Mouse (Mus musculus) lung, adult 2 months (tissue): ENCODE measurements around the gene Cdk8.

ENCODE experiments used
- CTCF ChIP-seq: fragments of 200-500 bp; IDR thresholded peaks from 2 replicates; pipeline ENCODE4 v1.5.1; 2011; ENCODE audit warnings: mild to moderate bottlenecking, low read length, control low read depth; ENCODE audit not compliant: insufficient read depth
- POLR2A ChIP-seq: fragments of 200-500 bp; IDR thresholded peaks from 2 replicates; pipeline ENCODE4 v1.6.1; 2011; ENCODE audit warnings: low read depth, mild to moderate bottlenecking, control low read depth, low read length, borderline replicate concordance; ENCODE audit errors: extremely low read depth

DNA sequence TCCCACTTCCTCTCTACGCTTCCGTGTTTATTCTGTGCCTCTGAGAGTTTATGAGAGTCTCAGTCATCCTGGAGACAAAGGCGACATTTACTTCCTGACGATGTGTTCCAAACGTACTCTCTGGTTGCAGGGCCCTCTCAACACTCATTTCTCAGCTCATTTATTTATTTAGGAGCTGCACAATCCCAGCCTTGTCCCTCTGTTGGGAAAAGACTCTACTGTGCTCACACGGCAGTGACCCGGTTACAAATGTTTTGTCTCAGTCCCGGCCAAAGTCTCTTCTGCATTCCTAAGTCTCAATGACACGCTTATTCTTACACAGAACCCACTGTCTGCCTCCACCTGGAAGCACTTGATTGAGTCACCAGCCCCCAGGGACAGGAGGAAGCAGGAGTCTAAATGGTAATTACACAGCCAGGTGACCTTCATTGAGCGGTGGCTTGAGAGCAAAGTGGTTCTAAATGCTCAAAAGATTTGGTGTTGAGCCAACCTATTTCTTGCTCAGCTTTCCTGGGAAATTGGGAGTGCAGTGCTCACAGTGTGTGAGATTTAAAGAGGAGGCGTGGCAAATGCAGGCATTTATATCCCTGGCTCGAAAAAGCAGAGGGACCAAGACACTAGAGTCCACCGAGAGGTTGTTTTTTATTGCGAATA is 84.4 kb downstream of the Cdk8 start:
- no peak for TF ChIP-seq CTCF
- no peak for TF ChIP-seq POLR2A
